In genomic region chr8:93907987-93908441, GRCm38 (mm10) we compare ENCODE assay signal across 9 mouse cellular contexts.
DNase-seq lines count a peak whose midpoint lies in the region; ATAC-seq and TF ChIP-seq lines count a peak whose summit lies in the region.
"Had no signal": no experiment of that assay in that cellular context is flagged by ENCODE, and none has a peak within 500 bp of the region (broad histone marks: within the 10 kb centered on the region; RNA-seq: fewer than 3 reads in every experiment).

No protein-coding gene starts in this region.

- 36% methylated on average over 5 of the region's 5 CpGs for WGBS in neural tube, embryonic 15.5 days

- peaks cover 47% of the 10 kb centered on the region for H3K4me1 ChIP-seq in neural tube, embryonic 15.5 days

- intact Hi-C loops in gastrocnemius, adult 2 months (cut with DNase I) = no loop called here
- intact Hi-C loops in gastrocnemius, postnatal 14 days (cut with DNase I; ENCODE audit: low total_unique reads) = no loop called here

- DNase-seq in gastrocnemius, adult 2 months = no peak
- no peak for DNase-seq in gastrocnemius, postnatal 14 days
- DNase-seq in retina, postnatal 1 day = peak; percentile 61
- DNase-seq in retina, embryonic 14.5 days (ENCODE audit: low spot score) = no peak
- peak; percentile 67 for DNase-seq in heart, postnatal 4 days
- DNase-seq in lung, postnatal 25 days (ENCODE audit: low spot score) = no peak
- DNase-seq in thymus, postnatal 10 days (ENCODE audit: low spot score in 2 of 2) = no peak

- no peak overlapping the region for H3K4me2 ChIP-seq in neural tube, embryonic 15.5 days

- no peak for TF ChIP-seq CTCF in gastrocnemius, adult 2 months (IDR thresholded peaks at IDR 0.05)

- H3K4me3 ChIP-seq in gastrocnemius, adult 2 months = no peak overlapping the region
- H3K4me3 ChIP-seq in neural tube, embryonic 15.5 days (replicated peaks) = no peak overlapping the region

- peak overlapping the region; percentile 74 for H3K27ac ChIP-seq in gastrocnemius, adult 2 months
- peak overlapping the region; percentile 74 for H3K27ac ChIP-seq in neural tube, embryonic 15.5 days (replicated peaks)
- H3K27ac ChIP-seq: macrophage had no signal

- no peaks in the 10 kb centered on the region for H3K9me3 ChIP-seq in neural tube, embryonic 15.5 days (replicated peaks)

- H3K36me3 ChIP-seq in neural tube, embryonic 15.5 days = no peaks in the 10 kb centered on the region

- H3K9ac ChIP-seq in neural tube, embryonic 15.5 days (replicated peaks) = no peak overlapping the region

- no peaks in the 10 kb centered on the region for H3K27me3 ChIP-seq in neural tube, embryonic 15.5 days (replicated peaks)

- ATAC-seq in neural tube, embryonic 15.5 days (ENCODE audit: low FRiP score) = peak; percentile 56; the same call in 1 of the 2 replicates

Comparison
In these comparisons a context has a peak if more than half of its experiments do, and no peak if none do; other contexts are left out.
1. DNase-seq: peak in retina, postnatal 1 day (single experiment) and heart, postnatal 4 days (single experiment); none in gastrocnemius, adult 2 months (single experiment), gastrocnemius, postnatal 14 days (single experiment), retina, embryonic 14.5 days (single experiment), lung, postnatal 25 days (single experiment) and thymus, postnatal 10 days (0 of 2).